Comparison of ENCODE assay signal across 35 mouse cellular contexts in the genomic region with DNA sequence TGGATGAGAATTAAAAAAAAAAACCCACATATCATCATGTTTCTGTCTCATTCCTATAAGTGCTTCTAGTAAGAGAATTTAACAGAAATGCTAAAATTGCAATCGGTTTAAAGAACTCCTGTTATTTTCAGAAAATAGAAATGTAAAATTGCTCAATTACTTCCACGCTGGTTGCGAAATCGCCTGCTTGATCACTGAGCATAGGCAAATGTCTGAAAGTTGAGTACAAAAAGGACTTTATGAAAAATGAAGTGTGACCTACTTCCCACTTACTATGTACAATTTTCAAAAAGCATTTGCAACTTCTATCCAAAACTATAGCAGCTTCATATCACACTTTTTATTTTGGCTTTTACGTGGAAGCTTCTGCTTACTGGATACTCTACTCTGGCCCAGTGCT. TPM values are rescaled to one million over a fixed set of nuclear protein-coding genes. Genes with fewer than 3 reads are reported as not detected.
A peak's percentile ranks its signal among the peaks of the same experiment; 100 is the strongest.
DNase-seq lines count a peak whose midpoint lies in the region; ATAC-seq and TF ChIP-seq lines count a peak whose summit lies in the region.
"Had no signal": no experiment of that assay in that cellular context is flagged by ENCODE, and none has a peak within 500 bp of the region (broad histone marks: within the 10 kb centered on the region; RNA-seq: fewer than 3 reads in every experiment).

No protein-coding gene starts in this region.

- H3K4me1 ChIP-seq in lung, embryonic 16.5 days (replicated peaks; ENCODE audit: control insufficient read depth, insufficient read depth, low read length), result peaks cover 5% of the 10 kb centered on the region; the same call in 1 of the 2 replicates
- no peaks in the 10 kb centered on the region for H3K4me1 ChIP-seq in lung, adult 2 months (ENCODE audit: control insufficient read depth, insufficient read depth, low read length)
- H3K4me1 ChIP-seq: hindbrain, embryonic 10.5 days; limb, embryonic 12.5 days; liver, embryonic 13.5 days; midbrain, embryonic 12.5 days had no signal

- 64% methylated on average over 5 of the region's 5 CpGs for WGBS in lung, embryonic 16.5 days
- WGBS in lung, adult 2 months, result 62% methylated on average over 5 of the region's 5 CpGs

- TF ChIP-seq POLR2A in lung, adult 2 months (IDR thresholded peaks at IDR 0.05; ENCODE audit: borderline replicate concordance, extremely low read depth, low read depth, low read length), result no peak
- no peak for TF ChIP-seq POLR2A in myocyte (IDR thresholded peaks at IDR 0.05; ENCODE audit: insufficient read length, low read depth)

- H3K36me3 ChIP-seq in lung, embryonic 16.5 days (ENCODE audit: control insufficient read depth, insufficient read depth, low read length), result peaks cover 5% of the 10 kb centered on the region; the same call in 1 of the 2 replicates
- peaks cover 14% of the 10 kb centered on the region for H3K36me3 ChIP-seq in myocyte (ENCODE audit: control insufficient read depth, insufficient read depth)

- peak; percentile 10 to 16 for DNase-seq in adrenal gland, postnatal 36 days
- DNase-seq in adrenal gland, postnatal 4 days (ENCODE audit: low spot score in 2 of 2), result no peak
- no peak for DNase-seq in lung, adult 2 months
- DNase-seq in lung, postnatal 14 days, result peak; percentile 19
- no peak for DNase-seq in frontal cortex, adult 2 months (ENCODE audit: extremely low spot score in 1 of 2, low spot score in 1 of 2)
- DNase-seq in layer of hippocampus, postnatal 10 days (ENCODE audit: low spot score in 2 of 2), result no peak
- DNase-seq: cerebellum, adult 18-20 months; cerebellum, postnatal 25 days; heart, postnatal 10 days; kidney, adult 9 months; kidney, postnatal 14 days; layer of hippocampus, postnatal 36 days; liver, embryonic 13.5 days; right cerebral cortex, postnatal 25 days; thymus, postnatal 14 days had no signal

- no peaks in the 10 kb centered on the region for H3K27me3 ChIP-seq in lung, embryonic 16.5 days (ENCODE audit: control insufficient read depth, insufficient read depth, low read depth, low read length)
- H3K27me3 ChIP-seq in myocyte (ENCODE audit: control insufficient read depth, insufficient read depth, insufficient read length), result no peaks in the 10 kb centered on the region
- H3K27me3 ChIP-seq: limb, embryonic 12.5 days; liver, embryonic 13.5 days; lung, embryonic 15.5 days; midbrain, embryonic 12.5 days had no signal

- no peak overlapping the region for H3K9ac ChIP-seq in lung, embryonic 16.5 days (ENCODE audit: low read length)
- H3K9ac ChIP-seq: limb, embryonic 12.5 days; liver, embryonic 13.5 days; lung, embryonic 15.5 days; midbrain, embryonic 12.5 days had no signal

- no peak for TF ChIP-seq CTCF in lung, adult 2 months (IDR thresholded peaks at IDR 0.05; ENCODE audit: insufficient read depth, low read length)

- no peak overlapping the region for H3K27ac ChIP-seq in lung, embryonic 16.5 days (ENCODE audit: low read length)
- H3K27ac ChIP-seq: hindbrain, embryonic 10.5 days; layer of hippocampus, adult 2 months; limb, embryonic 12.5 days; liver, embryonic 13.5 days; lung, embryonic 15.5 days; midbrain, embryonic 12.5 days had no signal

- H3K79me2 ChIP-seq in myocyte (ENCODE audit: control insufficient read depth, insufficient read depth), result peaks cover 38% of the 10 kb centered on the region

- ATAC-seq in lung, embryonic 16.5 days (ENCODE audit: low read depth), result 0 out of 2 replicates have a peak, but pooled peaks have one; percentile 31
- ATAC-seq: CD4-positive, CD25-positive, alpha-beta regulatory T cell, adult 4 months; forebrain, embryonic 14.5 days; hindbrain, embryonic 16.5 days; intestine, embryonic 16.5 days had no signal

- H3ac ChIP-seq in myocyte (ENCODE audit: control insufficient read depth, insufficient read length), result no peak overlapping the region

- no peak overlapping the region for H3K4me3 ChIP-seq in lung, embryonic 16.5 days (ENCODE audit: low read length)
- no peak overlapping the region for H3K4me3 ChIP-seq in lung, adult 2 months (replicated peaks; ENCODE audit: extremely low read depth, low read depth, low read length)
- H3K4me3 ChIP-seq in myocyte, result no peak overlapping the region
- H3K4me3 ChIP-seq: hindbrain, embryonic 10.5 days; layer of hippocampus, adult 2 months; limb, embryonic 12.5 days; liver, embryonic 13.5 days; lung, embryonic 15.5 days; midbrain, embryonic 12.5 days had no signal

- H3K9me3 ChIP-seq in lung, embryonic 16.5 days (ENCODE audit: control insufficient read depth, low read length), result no peaks in the 10 kb centered on the region
- H3K9me3 ChIP-seq: hindbrain, embryonic 10.5 days; limb, embryonic 12.5 days; liver, embryonic 13.5 days; lung, embryonic 15.5 days; midbrain, embryonic 12.5 days had no signal

- H3K4me2 ChIP-seq in lung, embryonic 16.5 days (ENCODE audit: low read depth, low read length), result no peak overlapping the region
- no peak overlapping the region for H3K4me2 ChIP-seq in myocyte (ENCODE audit: low read depth)
- H3K4me2 ChIP-seq: heart, embryonic 11.5 days; limb, embryonic 12.5 days; liver, embryonic 13.5 days; lung, embryonic 15.5 days; midbrain, embryonic 12.5 days had no signal

TF ChIP-seq in myocyte, 11 proteins besides CTCF, POLR2A, EP300 and RAD21:
- TF ChIP-seq TCF12 (IDR thresholded peaks at IDR 0.05; ENCODE audit: insufficient read depth, poor library complexity, severe bottlenecking) (no peak), CEBPB (IDR thresholded peaks at IDR 0.05; ENCODE audit: insufficient read depth, poor library complexity, severe bottlenecking) (peak; percentile 60; the same call in 1 of the 2 replicates)

RNA-seq across cellular contexts. Expression of gene Cmpk1, which starts 16.3 kb away (rescaled TPM):
- 100 to 1,000 TPM; 126 to 128 TPM for total RNA-seq in adrenal gland, postnatal 36 days (2021)
- total RNA-seq in adrenal gland, postnatal 4 days (2021), result 10 to 100 TPM; 83.4 to 87.0 TPM
- 67.6 and 89.2 TPM in 2 replicates for polyA plus RNA-seq in lung, embryonic 16.5 days (2015; fragmentation: Nextera tagmentation; extraction: Ambion mirVana)
- 11.1 and 12.2 TPM in 2 replicates for polyA plus RNA-seq in lung, adult 2 months (2012; rRNA removed)
- 18.3 TPM for polyA plus RNA-seq in myocyte (2012; fragmentation: generic; extraction: Trizol)
- 53.5 and 60.1 TPM in 2 replicates for polyA plus RNA-seq in frontal cortex, adult 2 months (2012; rRNA removed)
- total RNA-seq in layer of hippocampus, postnatal 10 days (2021), result 100 to 1,000 TPM; 110 to 114 TPM

RNA-seq across cellular contexts. Expression of gene Stil, which starts 29.2 kb away (rescaled TPM):
- total RNA-seq in adrenal gland, postnatal 36 days (2021), result under 1 TPM; 0.56 to 0.79 TPM
- total RNA-seq in adrenal gland, postnatal 4 days (2021), result 1 to 10 TPM; 6.5 to 7.1 TPM
- 14.2 and 18.1 TPM in 2 replicates for polyA plus RNA-seq in lung, embryonic 16.5 days (2015; fragmentation: Nextera tagmentation; extraction: Ambion mirVana)
- 0.26 and 0.28 TPM in 2 replicates for polyA plus RNA-seq in lung, adult 2 months (2012; rRNA removed)
- polyA plus RNA-seq in myocyte (2012; fragmentation: generic; extraction: Trizol), result 1.6 TPM
- polyA plus RNA-seq in frontal cortex, adult 2 months (2012; rRNA removed), result 0.53 and 0.80 TPM in 2 replicates
- total RNA-seq in layer of hippocampus, postnatal 10 days (2021), result 1 to 10 TPM; 1.2 to 1.6 TPM

RNA-seq across cellular contexts. Expression of gene Foxe3, which starts 44.9 kb away (rescaled TPM):
- total RNA-seq in adrenal gland, postnatal 36 days (2021), result not detected
- total RNA-seq in adrenal gland, postnatal 4 days (2021), result not detected
- not detected in 2 replicates for polyA plus RNA-seq in lung, embryonic 16.5 days (2015; fragmentation: Nextera tagmentation; extraction: Ambion mirVana)
- polyA plus RNA-seq in lung, adult 2 months (2012; rRNA removed), result not detected in 2 replicates
- not detected for polyA plus RNA-seq in myocyte (2012; fragmentation: generic; extraction: Trizol)
- polyA plus RNA-seq in frontal cortex, adult 2 months (2012; rRNA removed), result 0.18 and 0.29 TPM in 2 replicates
- not detected for total RNA-seq in layer of hippocampus, postnatal 10 days (2021)
- total RNA-seq: adrenal gland, adult 18-20 months; gastrocnemius, postnatal 4 days; heart, postnatal 10 days; layer of hippocampus, adult 2 months; layer of hippocampus, postnatal 36 days; left cerebral cortex, postnatal 14 days; monocyte, adult 5-6 weeks had no signal
- polyA plus RNA-seq: CD4-positive, CD25-positive, alpha-beta regulatory T cell, adult 4 months; embryonic facial prominence, embryonic 14.5 days; forebrain, embryonic 14.5 days; heart, embryonic 11.5 days; hindbrain, embryonic 16.5 days; intestine, embryonic 16.5 days; limb, embryonic 12.5 days; liver, embryonic 13.5 days; lung, embryonic 15.5 days; neural tube, embryonic 11.5 days; spleen, adult 2 months; stomach, embryonic 14.5 days had no signal

Comparison
In these comparisons a context has a peak if more than half of its experiments do, and no peak if none do; other contexts are left out.
1. DNase-seq: peak in adrenal gland, postnatal 36 days (2 of 2) and lung, postnatal 14 days (single experiment); none in adrenal gland, postnatal 4 days (0 of 2), lung, adult 2 months (single experiment), frontal cortex, adult 2 months (0 of 2) and layer of hippocampus, postnatal 10 days (0 of 2).